ENCODE assay signal across 13 mouse cellular contexts in the genomic region with DNA sequence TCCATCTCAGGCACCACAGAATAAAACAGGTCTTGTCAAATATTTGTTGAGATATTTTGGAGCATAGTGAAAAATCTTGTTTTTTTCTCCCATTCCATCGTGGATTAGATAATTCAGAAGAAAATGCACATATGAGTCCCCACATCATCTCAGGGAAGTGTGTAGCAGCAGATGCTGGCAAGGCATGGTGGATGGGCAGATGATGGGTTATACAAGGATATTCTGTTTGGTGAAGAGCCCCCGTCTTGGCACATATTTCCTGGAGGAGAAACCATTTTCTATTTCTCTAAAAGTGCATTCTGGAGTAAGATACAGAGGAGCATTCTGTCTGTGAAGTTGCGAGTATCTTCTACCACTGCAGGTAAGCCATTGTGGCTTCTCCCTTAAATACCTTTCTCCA.
"Had no signal": no experiment of that assay in that cellular context is flagged by ENCODE, and none has a peak within 500 bp of the region (broad histone marks: within the 10 kb centered on the region; RNA-seq: fewer than 3 reads in every experiment).

No protein-coding gene starts in this region.

- H3K36me3 ChIP-seq: kidney, embryonic 15.5 days; liver, embryonic 13.5 days; midbrain, embryonic 12.5 days; midbrain, embryonic 15.5 days had no signal

- H3K4me3 ChIP-seq: kidney, embryonic 15.5 days; liver, embryonic 13.5 days; midbrain, embryonic 12.5 days; midbrain, embryonic 15.5 days had no signal

- DNase-seq: kidney, adult 11 months; kidney, adult 8-10 months; kidney, postnatal 10 days; kidney, postnatal 36 days; liver, embryonic 13.5 days; lung, adult 2 months; lung, postnatal 14 days; lung, postnatal 4 days; thymus, adult 18-20 months; thymus, postnatal 36 days had no signal

- H3K27ac ChIP-seq: kidney, embryonic 15.5 days; liver, embryonic 13.5 days; midbrain, embryonic 12.5 days; midbrain, embryonic 15.5 days had no signal

- H3K4me1 ChIP-seq: kidney, embryonic 15.5 days; liver, embryonic 13.5 days; midbrain, embryonic 12.5 days had no signal

- H3K27me3 ChIP-seq: kidney, embryonic 15.5 days; liver, embryonic 13.5 days; midbrain, embryonic 12.5 days; midbrain, embryonic 15.5 days had no signal

- H3K9me3 ChIP-seq: kidney, embryonic 15.5 days; liver, embryonic 13.5 days; midbrain, embryonic 12.5 days; midbrain, embryonic 15.5 days had no signal

- H3K4me2 ChIP-seq: kidney, embryonic 15.5 days; liver, embryonic 13.5 days; midbrain, embryonic 12.5 days; midbrain, embryonic 15.5 days had no signal

- ATAC-seq: midbrain, embryonic 15.5 days had no signal

- H3K9ac ChIP-seq: kidney, embryonic 15.5 days; liver, embryonic 13.5 days; midbrain, embryonic 12.5 days; midbrain, embryonic 15.5 days had no signal
